Mouse (Mus musculus) ES-Bruce4 (cell line): ENCODE data around the gene Prmt1.

Experiments used
- CTCF ChIP-seq: IDR thresholded peaks from one replicate; pipeline ENCODE4 v1.8.1; 2011; ENCODE audit warnings: low read depth, low read length
- POLR2A ChIP-seq: IDR thresholded peaks from one replicate; pipeline ENCODE4 v1.8.1; 2011; ENCODE audit warnings: low read length; ENCODE audit not compliant: insufficient read depth

- TF ChIP-seq POLR2A (no peak), CTCF (no peak)
These were observed 29.1 kb upstream of the Prmt1 start for GRCm38 (mm10) chr7:45015344-45015956.
